Mouse (Mus musculus): ENCODE data around the gene Gm10800. TPM values are rescaled to one million over a fixed set of nuclear protein-coding genes. Genes with fewer than 3 reads are reported as not detected.
"Not testable (repeated sequence)": the region's sequence is repeated elsewhere in the genome, so short reads cannot be mapped to it uniquely, and the experiment has no call there.

Gene Gm10800
- total RNA-seq (2014; rRNA removed) (4.7 and 9.1 TPM in 2 replicates), polyA plus RNA-seq (2015; fragmentation: Nextera tagmentation; extraction: Ambion mirVana) (1.4 and 4.3 TPM in 2 replicates)

DNA sequence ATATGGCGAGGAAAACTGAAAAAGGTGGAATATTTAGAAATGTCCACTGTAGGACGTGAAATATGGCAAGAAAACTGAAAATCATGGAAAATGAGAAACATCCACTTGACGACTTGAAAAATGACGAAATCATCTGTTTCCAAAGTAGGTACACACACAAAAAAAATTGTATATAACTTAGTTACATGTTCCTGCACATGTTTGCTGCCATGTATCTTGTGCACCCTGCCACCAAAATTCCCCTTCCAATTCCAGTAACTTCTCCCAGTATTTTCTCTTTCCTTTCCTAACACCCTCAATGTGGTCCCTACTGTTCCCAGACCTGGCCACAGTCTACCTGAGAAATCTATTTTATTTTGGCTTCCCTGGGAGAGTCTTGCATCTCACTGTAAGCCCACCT, at the start of gene Gm10800:
Gene Gm10800 (minus strand): TSS at position 101 of the 400 bp plus-strand sequence.
- WGBS, result 84% methylated on average over 4 of the region's 4 CpGs

DNA sequence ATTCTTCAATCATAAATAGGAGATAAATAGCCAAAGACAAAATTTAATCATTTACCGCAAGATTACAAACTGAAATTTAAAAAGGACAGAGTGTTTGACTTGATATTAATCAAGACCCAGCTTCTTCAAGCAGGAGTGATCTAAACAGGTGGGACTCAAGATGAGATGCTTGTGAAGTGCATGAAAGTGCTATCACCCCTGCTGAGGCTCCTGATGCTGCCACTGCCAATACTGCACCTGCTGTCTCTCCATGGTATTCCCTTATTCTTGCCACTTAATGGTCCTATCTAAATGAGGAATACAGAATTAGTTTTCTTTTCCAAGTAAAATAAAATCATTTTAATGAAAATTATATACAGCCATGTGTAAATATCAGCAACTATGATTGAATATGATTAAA, 30.4 kb upstream of the Gm10800 start:
- no peaks in the 10 kb centered on the region for H3K36me3 ChIP-seq (ENCODE audit: insufficient read depth, low read length)
- no peak for TF ChIP-seq CTCF (IDR thresholded peaks at IDR 0.05)
- no peak overlapping the region for H3K4me3 ChIP-seq (ENCODE audit: low read depth, low read length)
- ATAC-seq (ENCODE audit: low FRiP score), result no peak
- 96% methylated on average over 1 of the region's 1 CpGs for WGBS
- no peaks in the 10 kb centered on the region for H3K9me3 ChIP-seq (ENCODE audit: low read length)
- no peak overlapping the region for H3K27ac ChIP-seq (ENCODE audit: low read depth, low read length)
- no peaks in the 10 kb centered on the region for H3K27me3 ChIP-seq (ENCODE audit: insufficient read depth, low read length)
- no peaks in the 10 kb centered on the region for H3K4me1 ChIP-seq (ENCODE audit: insufficient read depth, low read length)
- no peak overlapping the region for H3K9ac ChIP-seq (replicated peaks; ENCODE audit: low read length, poor library complexity, severe bottlenecking)
- H3K4me2 ChIP-seq (ENCODE audit: low read depth, low read length, poor library complexity, severe bottlenecking), result no peak overlapping the region
- DNase-seq (ENCODE audit: low spot score), result peak; percentile 53

More for the DNA sequence above, at the start of gene Gm10800:
- not testable (repeated sequence) for H3K4me1 ChIP-seq (ENCODE audit: insufficient read depth, low read length); H3K9me3 ChIP-seq (ENCODE audit: low read length); H3K27me3 ChIP-seq (ENCODE audit: insufficient read depth, low read length); H3K4me2 ChIP-seq (ENCODE audit: low read depth, low read length, poor library complexity, severe bottlenecking); DNase-seq (ENCODE audit: low spot score); H3K4me3 ChIP-seq (ENCODE audit: low read depth, low read length); H3K36me3 ChIP-seq (ENCODE audit: insufficient read depth, low read length); ATAC-seq (ENCODE audit: low FRiP score); H3K27ac ChIP-seq (ENCODE audit: low read depth, low read length); H3K9ac ChIP-seq (replicated peaks; ENCODE audit: low read length, poor library complexity, severe bottlenecking)

DNA sequence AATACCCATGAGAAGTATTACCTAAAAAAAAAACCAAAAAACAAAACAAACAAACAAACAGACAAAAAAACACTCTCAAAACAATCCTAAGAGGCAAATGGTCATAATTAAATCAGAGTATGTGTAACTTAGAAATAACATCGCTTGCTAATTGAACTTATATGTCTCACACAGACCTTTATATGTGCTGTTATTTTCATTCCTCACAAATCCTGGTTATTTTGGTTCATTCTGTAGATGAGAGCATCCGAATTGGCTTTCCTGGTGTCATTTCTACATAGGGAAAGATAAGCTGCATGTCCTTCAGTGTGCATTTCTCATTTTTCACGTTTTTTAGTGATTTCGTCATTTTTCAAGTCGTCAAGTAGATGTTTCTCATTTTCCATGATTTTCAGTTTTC, 5.2 kb downstream of the Gm10800 start, which contains the start of gene Gm10801:
Gene Gm10801 (plus strand): TSS at position 301 of the 400 bp plus-strand sequence.
- ATAC-seq (ENCODE audit: low FRiP score); DNase-seq (ENCODE audit: low spot score); H3K27me3 ChIP-seq (ENCODE audit: insufficient read depth, low read length); H3K4me3 ChIP-seq (ENCODE audit: low read depth, low read length); H3K4me2 ChIP-seq (ENCODE audit: low read depth, low read length, poor library complexity, severe bottlenecking); H3K36me3 ChIP-seq (ENCODE audit: insufficient read depth, low read length); H3K9ac ChIP-seq (replicated peaks; ENCODE audit: low read length, poor library complexity, severe bottlenecking); H3K27ac ChIP-seq (ENCODE audit: low read depth, low read length); H3K9me3 ChIP-seq (ENCODE audit: low read length); H3K4me1 ChIP-seq (ENCODE audit: insufficient read depth, low read length): not testable (repeated sequence)
- WGBS, result 77% methylated on average over 4 of the region's 5 CpGs

Other genes starting within 250 kb of the Gm10800 start
- 2.4 TPM in 1 of 2 replicates, not detected in the other for gene Gm10801, start 5.1 kb downstream of the Gm10800 start, total RNA-seq (2014; rRNA removed)
- 0.37 TPM in 1 of 2 replicates, not detected in the other for gene Gm10801, start 5.1 kb downstream of the Gm10800 start, polyA plus RNA-seq (2015; fragmentation: Nextera tagmentation; extraction: Ambion mirVana)